22 mouse cellular contexts compared by ENCODE assay signal in genomic region chr7:121411507-121411898, GRCm38 (mm10). TPM values are rescaled to one million over a fixed set of nuclear protein-coding genes. Genes with fewer than 3 reads are reported as not detected.
"Had no signal": no experiment of that assay in that cellular context is flagged by ENCODE, and none has a peak within 500 bp of the region (broad histone marks: within the 10 kb centered on the region; RNA-seq: fewer than 3 reads in every experiment).

No protein-coding gene starts in this region.

- H3K27me3 ChIP-seq: midbrain, embryonic 12.5 days; neural tube, embryonic 13.5 days; neural tube, embryonic 15.5 days had no signal

- ATAC-seq: midbrain, embryonic 16.5 days had no signal

- DNase-seq: lung, adult 18-20 months; lung, embryonic 14.5 days; lung, postnatal 10 days; lung, postnatal 4 days; midbrain, embryonic 14.5 days; retina, postnatal 1 day; right cerebral cortex, adult 18-20 months; right cerebral cortex, postnatal 25 days; right cerebral cortex, postnatal 4 days; spleen, adult 18-20 months; thymus, adult 18-20 months; thymus, postnatal 14 days; thymus, postnatal 36 days had no signal

- H3K4me2 ChIP-seq: lung, embryonic 14.5 days; midbrain, embryonic 12.5 days; neural tube, embryonic 13.5 days; neural tube, embryonic 15.5 days had no signal

- H3K27ac ChIP-seq: midbrain, embryonic 10.5 days; midbrain, embryonic 12.5 days; neural tube, embryonic 13.5 days; neural tube, embryonic 15.5 days had no signal

- H3K36me3 ChIP-seq: midbrain, embryonic 10.5 days; midbrain, embryonic 12.5 days; neural tube, embryonic 13.5 days; neural tube, embryonic 15.5 days had no signal

- H3K4me3 ChIP-seq: midbrain, embryonic 10.5 days; midbrain, embryonic 12.5 days; myocyte; neural tube, embryonic 13.5 days; neural tube, embryonic 15.5 days had no signal

- H3K9ac ChIP-seq: lung, embryonic 14.5 days; midbrain, embryonic 12.5 days; neural tube, embryonic 13.5 days; neural tube, embryonic 15.5 days had no signal

- H3K9me3 ChIP-seq: midbrain, embryonic 10.5 days; midbrain, embryonic 12.5 days; neural tube, embryonic 13.5 days; neural tube, embryonic 15.5 days had no signal

- H3K4me1 ChIP-seq: midbrain, embryonic 10.5 days; midbrain, embryonic 12.5 days; neural tube, embryonic 13.5 days; neural tube, embryonic 15.5 days had no signal

RNA-seq across cellular contexts. Expression of gene Hs3st2, which starts 19.8 kb away (rescaled TPM):
- total RNA-seq: megakaryocyte, adult 5-6 weeks; megakaryocyte-erythroid progenitor cell, adult 5-6 weeks had no signal
- polyA plus RNA-seq: myocyte; thymus, postnatal 0 days had no signal
